Mouse (Mus musculus) midbrain, embryonic 13.5 days (tissue): ENCODE measurements around the gene Pelo. TPM values are rescaled to one million over a fixed set of nuclear protein-coding genes. Genes with fewer than 3 reads are reported as not detected.

ENCODE experiments used
- ATAC-seq: fragments of 200-750 bp; cut with Nextera tagmentation; 2 replicates; pipeline ENCODE4 v1.8.0; 2017; ENCODE audit warnings: mild to moderate bottlenecking, moderate TSS enrichment, moderate library complexity
- H3K27ac ChIP-seq: fragments of 300-500 bp; sonication (generic); 2 replicates; pipeline ENCODE4 v1.5.1; 2015; ENCODE audit warnings: inconsistent platforms, mild to moderate bottlenecking, moderate library complexity
- H3K27me3 ChIP-seq: fragments of 300-500 bp; sonication (generic); 2 replicates; pipeline ENCODE4 v1.6.1; 2015; ENCODE audit warnings: mild to moderate bottlenecking, inconsistent platforms
- H3K36me3 ChIP-seq: fragments of 300-500 bp; sonication (generic); 2 replicates; pipeline ENCODE4 v1.6.1; 2015; ENCODE audit warnings: mild to moderate bottlenecking, inconsistent platforms
- H3K4me1 ChIP-seq: fragments of 300-500 bp; sonication (generic); replicated peaks from 2 replicates; pipeline ENCODE4 v1.6.1; 2015; ENCODE audit warnings: inconsistent platforms
- H3K4me2 ChIP-seq: fragments of 300-500 bp; sonication (generic); replicated peaks from 2 replicates; pipeline ENCODE4 v1.6.1; 2015; ENCODE audit warnings: moderate library complexity, mild to moderate bottlenecking, inconsistent platforms
- H3K4me3 ChIP-seq: fragments of 300-500 bp; sonication (generic); replicated peaks from 2 replicates; pipeline ENCODE4 v1.5.1; 2015; ENCODE audit warnings: mild to moderate bottlenecking, inconsistent platforms
- H3K9ac ChIP-seq: fragments of 300-500 bp; sonication (generic); replicated peaks from 2 replicates; pipeline ENCODE4 v1.6.1; 2015; ENCODE audit warnings: mild to moderate bottlenecking, inconsistent platforms
- H3K9me3 ChIP-seq: fragments of 300-500 bp; sonication (generic); 2 replicates; pipeline ENCODE4 v1.6.1; 2016; ENCODE audit warnings: mild to moderate bottlenecking, inconsistent platforms
- WGBS: fragments of 180-500 bp; shearing (Covaris S2); methylation state at CpG from one replicate; pipeline ENCODE4 v1.1.7; 2015; 5-methylcytosine and 5-hydroxymethylcytosine counted together
- polyA plus RNA-seq: library from polyadenylated mRNA; unstranded; fragments of >200 nt; fragmentation: Nextera tagmentation; extraction: Ambion mirVana; gene quantifications from 2 replicates; pipeline ENCODE4 v1.2.1, GENCODE M21; 2015

The Pelo gene
- polyA plus RNA-seq, 1 experiment from 2014 or later = 4.4 TPM

GRCm38 (mm10) chr13:115091511-115091910 lies 1.5 kb upstream of the Pelo start:
- peaks cover 22% of the 10 kb centered on the region for H3K4me1 ChIP-seq
- H3K9me3 ChIP-seq = 0 out of 2 replicates have a peak, but pooled peaks cover 2% of the 10 kb centered on the region
- H3K9ac ChIP-seq = no peak overlapping the region
- H3K36me3 ChIP-seq = peaks cover 14% of the 10 kb centered on the region
- H3K27ac ChIP-seq = no peak overlapping the region
- no peak for ATAC-seq
- H3K4me3 ChIP-seq = no peak overlapping the region
- WGBS = 80% methylated on average over 3 of the region's 3 CpGs
- no peaks in the 10 kb centered on the region for H3K27me3 ChIP-seq
- H3K4me2 ChIP-seq = no peak overlapping the region

- WGBS = 49% methylated on average over 9 of the region's 9 CpGs
- no peak overlapping the region for H3K27ac ChIP-seq
- ATAC-seq = no peak
These were observed 1.0 kb upstream of the Pelo start for GRCm38 (mm10) chr13:115090977-115091445.

GRCm38 (mm10) chr13:115089395-115090025 lies 476 bp downstream of the Pelo start:
- peak overlapping the region; percentile 30; the same call in 1 of the 2 replicates for H3K27ac ChIP-seq
- peaks cover 22% of the 10 kb centered on the region for H3K4me1 ChIP-seq
- ATAC-seq = peak; percentile 84
- peak overlapping the region; percentile 82 for H3K9ac ChIP-seq
- 0 out of 2 replicates have a peak, but pooled peaks cover 2% of the 10 kb centered on the region for H3K9me3 ChIP-seq
- 10% methylated on average over 31 of the region's 35 CpGs for WGBS
- H3K27me3 ChIP-seq = no peaks in the 10 kb centered on the region
- H3K4me2 ChIP-seq = peak overlapping the region; percentile 97
- peaks cover 20% of the 10 kb centered on the region for H3K36me3 ChIP-seq
- peak overlapping the region; percentile 68 for H3K4me3 ChIP-seq

More at GRCm38 (mm10) chr13:115090977-115091445, 1.0 kb upstream of the Pelo start:
- Histone ChIP-seq H3K4me2 (peak overlapping the region; percentile 97), H3K27me3 (no peaks in the 10 kb centered on the region), H3K9me3 (0 out of 2 replicates have a peak, but pooled peaks cover 2% of the 10 kb centered on the region), H3K9ac (peak overlapping the region; percentile 59; the same call in 1 of the 2 replicates), H3K36me3 (peaks cover 17% of the 10 kb centered on the region), H3K4me3 (peak overlapping the region; percentile 68), H3K4me1 (peaks cover 22% of the 10 kb centered on the region)

- peak overlapping the region; percentile 68 for H3K4me3 ChIP-seq
- H3K9ac ChIP-seq = peak overlapping the region; percentile 82
- peaks cover 22% of the 10 kb centered on the region for H3K36me3 ChIP-seq
- no peak for ATAC-seq
- H3K4me2 ChIP-seq = peak overlapping the region; percentile 97
- no peak overlapping the region for H3K27ac ChIP-seq
- H3K9me3 ChIP-seq = 0 out of 2 replicates have a peak, but pooled peaks cover 2% of the 10 kb centered on the region
- 72% methylated on average over 11 of the region's 11 CpGs for WGBS
- H3K4me1 ChIP-seq = peaks cover 22% of the 10 kb centered on the region
- H3K27me3 ChIP-seq = no peaks in the 10 kb centered on the region
These were observed 979 bp downstream of the Pelo start for GRCm38 (mm10) chr13:115089020-115089394.

GRCm38 (mm10) chr13:115085974-115086373 lies 4.0 kb downstream of the Pelo start:
- H3K4me1 ChIP-seq = peaks cover 20% of the 10 kb centered on the region
- no peak for ATAC-seq
- H3K9me3 ChIP-seq = 0 out of 2 replicates have a peak, but pooled peaks cover 2% of the 10 kb centered on the region
- no peak overlapping the region for H3K4me2 ChIP-seq
- no peaks in the 10 kb centered on the region for H3K27me3 ChIP-seq
- H3K27ac ChIP-seq = no peak overlapping the region
- no peak overlapping the region for H3K4me3 ChIP-seq
- WGBS = 93% methylated on average over 6 of the region's 6 CpGs
- no peak overlapping the region for H3K9ac ChIP-seq
- H3K36me3 ChIP-seq = peaks cover 22% of the 10 kb centered on the region

- H3K4me3 ChIP-seq = no peak overlapping the region
- no peak for ATAC-seq
- no peak overlapping the region for H3K9ac ChIP-seq
- no peak overlapping the region for H3K27ac ChIP-seq
- no peaks in the 10 kb centered on the region for H3K4me1 ChIP-seq
- H3K27me3 ChIP-seq = no peaks in the 10 kb centered on the region
- H3K36me3 ChIP-seq = peaks cover 12% of the 10 kb centered on the region
- no peaks in the 10 kb centered on the region for H3K9me3 ChIP-seq
- no peak overlapping the region for H3K4me2 ChIP-seq
- 94% methylated on average over 7 of the region's 7 CpGs for WGBS
These were observed 7.6 kb downstream of the Pelo start for GRCm38 (mm10) chr13:115082339-115082738.

GRCm38 (mm10) chr13:115079996-115080585 lies 9.9 kb downstream of the Pelo start:
- no peak for ATAC-seq
- H3K36me3 ChIP-seq = peaks cover 3% of the 10 kb centered on the region; the same call in 1 of the 2 replicates
- H3K4me3 ChIP-seq = no peak overlapping the region
- no peak overlapping the region for H3K27ac ChIP-seq
- H3K27me3 ChIP-seq = no peaks in the 10 kb centered on the region
- WGBS = 96% methylated on average over 3 of the region's 3 CpGs
- no peak overlapping the region for H3K9ac ChIP-seq
- no peaks in the 10 kb centered on the region for H3K4me1 ChIP-seq
- H3K9me3 ChIP-seq = no peaks in the 10 kb centered on the region
- no peak overlapping the region for H3K4me2 ChIP-seq

GRCm38 (mm10) chr13:115078997-115079685 lies 10.8 kb downstream of the Pelo start:
- H3K36me3 ChIP-seq = no peaks in the 10 kb centered on the region
- H3K4me2 ChIP-seq = no peak overlapping the region
- H3K27ac ChIP-seq = no peak overlapping the region
- no peak overlapping the region for H3K9ac ChIP-seq
- no peaks in the 10 kb centered on the region for H3K9me3 ChIP-seq
- H3K27me3 ChIP-seq = no peaks in the 10 kb centered on the region
- WGBS = 88% methylated on average over 6 of the region's 6 CpGs
- H3K4me1 ChIP-seq = no peaks in the 10 kb centered on the region
- no peak overlapping the region for H3K4me3 ChIP-seq
- ATAC-seq = no peak

- no peak for ATAC-seq
- Histone ChIP-seq H3K9ac (no peak overlapping the region), H3K4me3 (no peak overlapping the region), H3K36me3 (no peaks in the 10 kb centered on the region), H3K9me3 (no peaks in the 10 kb centered on the region), H3K27ac (no peak overlapping the region), H3K27me3 (no peaks in the 10 kb centered on the region), H3K4me2 (no peak overlapping the region), H3K4me1 (no peaks in the 10 kb centered on the region)
- 90% methylated on average over 9 of the region's 9 CpGs for WGBS
These were observed 12.4 kb downstream of the Pelo start for GRCm38 (mm10) chr13:115077346-115078134.

- H3K4me3 ChIP-seq = no peak overlapping the region
- H3K36me3 ChIP-seq = no peaks in the 10 kb centered on the region
- no peak overlapping the region for H3K9ac ChIP-seq
- no peak for ATAC-seq
- no peak overlapping the region for H3K27ac ChIP-seq
- no peaks in the 10 kb centered on the region for H3K27me3 ChIP-seq
- no peak overlapping the region for H3K4me2 ChIP-seq
- H3K9me3 ChIP-seq = no peaks in the 10 kb centered on the region
- 96% methylated on average over 6 of the region's 6 CpGs for WGBS
- no peaks in the 10 kb centered on the region for H3K4me1 ChIP-seq
These were observed 17.6 kb downstream of the Pelo start for GRCm38 (mm10) chr13:115072386-115072785.

- Histone ChIP-seq H3K27me3 (no peaks in the 10 kb centered on the region), H3K9ac (no peak overlapping the region), H3K9me3 (no peaks in the 10 kb centered on the region), H3K4me2 (no peak overlapping the region), H3K4me3 (no peak overlapping the region), H3K36me3 (no peaks in the 10 kb centered on the region), H3K4me1 (no peaks in the 10 kb centered on the region), H3K27ac (no peak overlapping the region)
- ATAC-seq = no peak
- 95% methylated on average over 3 of the region's 3 CpGs for WGBS
These were observed 18.6 kb downstream of the Pelo start for GRCm38 (mm10) chr13:115071431-115071830.
